Mouse (Mus musculus): ENCODE measurements at regions not wholly inside any gene's neighbourhood (a gene's known extent, or its start where the extent isn't known, plus 50 kb on each side); places are given as distances from the start of the nearest gene placed in this dataset.
A peak's percentile ranks its signal among the peaks of the same experiment; 100 is the strongest.
"Not testable (repeated sequence)": the region's sequence is repeated elsewhere in the genome, so short reads cannot be mapped to it uniquely, and the experiment has no call there.

GRCm38 (mm10) chr14:82299222-82299621 is 2144.1 kb upstream of the Pcdh17 start:
- Histone ChIP-seq H3K4me2 (ENCODE audit: low read depth, low read length, poor library complexity, severe bottlenecking) (no peak overlapping the region), H3K4me1 (ENCODE audit: insufficient read depth, low read length) (no peaks in the 10 kb centered on the region), H3K4me3 (ENCODE audit: low read depth, low read length) (no peak overlapping the region), H3K9me3 (ENCODE audit: low read length) (0 out of 2 replicates have a peak, but pooled peaks cover 2% of the 10 kb centered on the region), H3K9ac (replicated peaks; ENCODE audit: low read length, poor library complexity, severe bottlenecking) (no peak overlapping the region), H3K27ac (ENCODE audit: low read depth, low read length) (no peak overlapping the region), H3K36me3 (ENCODE audit: insufficient read depth, low read length) (no peaks in the 10 kb centered on the region), H3K27me3 (ENCODE audit: insufficient read depth, low read length) (no peaks in the 10 kb centered on the region)
- ATAC-seq (ENCODE audit: low FRiP score) = no peak
- 94% methylated on average over 2 of the region's 2 CpGs for WGBS
- TF ChIP-seq CTCF (IDR thresholded peaks at IDR 0.05) = no peak
- DNase-seq (ENCODE audit: low spot score) = no peak

GRCm38 (mm10) chr14:82313491-82313890 is 2129.9 kb upstream of the Pcdh17 start:
- Histone ChIP-seq H3K9me3 (ENCODE audit: low read length) (no peaks in the 10 kb centered on the region), H3K4me3 (ENCODE audit: low read depth, low read length) (no peak overlapping the region), H3K4me2 (ENCODE audit: low read depth, low read length, poor library complexity, severe bottlenecking) (no peak overlapping the region), H3K4me1 (ENCODE audit: insufficient read depth, low read length) (no peaks in the 10 kb centered on the region), H3K27ac (ENCODE audit: low read depth, low read length) (no peak overlapping the region), H3K27me3 (ENCODE audit: insufficient read depth, low read length) (no peaks in the 10 kb centered on the region), H3K36me3 (ENCODE audit: insufficient read depth, low read length) (no peaks in the 10 kb centered on the region), H3K9ac (replicated peaks; ENCODE audit: low read length, poor library complexity, severe bottlenecking) (no peak overlapping the region)
- TF ChIP-seq CTCF (IDR thresholded peaks at IDR 0.05) = no peak
- peak; percentile 11 for DNase-seq (ENCODE audit: low spot score)
- WGBS = 79% methylated on average over 2 of the region's 2 CpGs
- ATAC-seq (ENCODE audit: low FRiP score) = no peak

- H3K4me3 ChIP-seq (ENCODE audit: low read depth, low read length); H3K27ac ChIP-seq (ENCODE audit: low read depth, low read length); H3K9me3 ChIP-seq (ENCODE audit: low read length); H3K36me3 ChIP-seq (ENCODE audit: insufficient read depth, low read length); H3K9ac ChIP-seq (replicated peaks; ENCODE audit: low read length, poor library complexity, severe bottlenecking); H3K4me1 ChIP-seq (ENCODE audit: insufficient read depth, low read length); H3K27me3 ChIP-seq (ENCODE audit: insufficient read depth, low read length); ATAC-seq (ENCODE audit: low FRiP score); H3K4me2 ChIP-seq (ENCODE audit: low read depth, low read length, poor library complexity, severe bottlenecking); DNase-seq (ENCODE audit: low spot score): not testable (repeated sequence)
These were observed 2108.5 kb upstream of the Pcdh17 start for GRCm38 (mm10) chr14:82334841-82335240.

Measured in midbrain, postnatal 0 days (tissue).